In the genomic region with DNA sequence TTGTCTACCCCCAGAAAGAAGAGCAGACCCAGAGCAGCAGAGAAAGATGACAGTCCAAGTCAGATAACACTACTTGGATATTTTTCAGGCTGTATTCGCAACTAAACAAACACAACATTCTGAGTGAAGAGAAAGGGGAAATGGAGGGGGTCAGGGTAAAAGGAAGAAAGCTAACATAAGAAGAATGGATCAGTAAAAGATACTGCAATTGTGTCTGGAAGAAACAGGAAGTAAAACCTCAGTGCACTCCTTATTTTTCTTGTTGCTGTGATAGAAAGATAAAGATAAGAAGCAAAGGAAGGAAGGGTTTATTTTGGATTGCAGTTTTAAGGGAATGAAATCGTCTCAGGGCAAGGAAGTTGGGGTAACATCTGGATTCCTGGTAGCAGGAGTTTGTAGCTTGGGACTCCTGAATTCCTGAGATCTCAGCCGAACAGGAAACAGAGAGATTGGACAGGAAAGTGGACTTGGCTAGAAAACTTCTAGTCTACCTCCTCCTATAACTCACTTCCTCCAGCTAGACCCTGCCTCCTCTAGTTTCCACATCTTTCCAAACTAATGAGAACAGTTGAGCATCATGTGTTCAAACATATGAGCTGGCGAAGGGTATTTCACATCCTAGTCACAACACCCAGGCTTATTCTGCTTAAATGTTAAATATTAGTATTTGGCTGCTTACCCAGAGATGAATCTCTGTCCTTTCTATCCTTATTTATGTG, we compare ENCODE assay signal across 18 mouse cellular contexts. TPM values are rescaled to one million over a fixed set of nuclear protein-coding genes. Genes with fewer than 3 reads are reported as not detected.
A peak's percentile ranks its signal among the peaks of the same experiment; 100 is the strongest.
DNase-seq lines count a peak whose midpoint lies in the region; ATAC-seq and TF ChIP-seq lines count a peak whose summit lies in the region.
"Had no signal": no experiment of that assay in that cellular context is flagged by ENCODE, and none has a peak within 500 bp of the region (broad histone marks: within the 10 kb centered on the region; RNA-seq: fewer than 3 reads in every experiment).

No protein-coding gene starts in this region.

- no peak for TF ChIP-seq CTCF in bone marrow macrophage, adult 2 months (IDR thresholded peaks at IDR 0.05; ENCODE audit: low read depth, low read length)

- H3K4me2 ChIP-seq in kidney, embryonic 14.5 days (replicated peaks; ENCODE audit: low read depth, low read length), result no peak overlapping the region
- no peak overlapping the region for H3K4me2 ChIP-seq in limb, embryonic 15.5 days
- H3K4me2 ChIP-seq: neural tube, embryonic 15.5 days had no signal

- H3K27me3 ChIP-seq in kidney, embryonic 14.5 days (ENCODE audit: control insufficient read depth, insufficient read depth, low read length), result no peaks in the 10 kb centered on the region
- H3K27me3 ChIP-seq in limb, embryonic 15.5 days, result no peaks in the 10 kb centered on the region

- TF ChIP-seq POLR2A in bone marrow macrophage, adult 2 months (IDR thresholded peaks at IDR 0.05; ENCODE audit: borderline replicate concordance, low read depth, low read length), result no peak

- no peaks in the 10 kb centered on the region for H3K4me1 ChIP-seq in kidney, embryonic 14.5 days (ENCODE audit: control insufficient read depth, insufficient read depth, low read length)
- peaks cover 8% of the 10 kb centered on the region for H3K4me1 ChIP-seq in bone marrow macrophage, adult 2 months (ENCODE audit: control insufficient read depth, insufficient read depth, low read length)
- peaks cover under 1% of the 10 kb centered on the region; the same call in 1 of the 2 replicates for H3K4me1 ChIP-seq in limb, embryonic 15.5 days
- H3K4me1 ChIP-seq: heart, embryonic 10.5 days; neural tube, embryonic 15.5 days had no signal

- H3K36me3 ChIP-seq in kidney, embryonic 14.5 days (ENCODE audit: control insufficient read depth, insufficient read depth, low read length), result no peaks in the 10 kb centered on the region
- no peaks in the 10 kb centered on the region for H3K36me3 ChIP-seq in limb, embryonic 15.5 days
- H3K36me3 ChIP-seq: heart, embryonic 10.5 days; neural tube, embryonic 15.5 days had no signal

- no peak overlapping the region for H3K9ac ChIP-seq in kidney, embryonic 14.5 days (ENCODE audit: low read depth, low read length)
- no peak overlapping the region for H3K9ac ChIP-seq in limb, embryonic 15.5 days
- H3K9ac ChIP-seq: neural tube, embryonic 15.5 days had no signal

- no peak for DNase-seq in kidney, adult 9 months
- DNase-seq in 3T3-L1 (ENCODE audit: low read depth, low spot score), result peak; percentile 66
- no peak for DNase-seq in adrenal gland, postnatal 25 days
- DNase-seq: cerebellum, adult 11 months; cerebellum, postnatal 36 days; gastrocnemius, postnatal 25 days; kidney, adult 8-10 months; liver; lung, adult 18-20 months; midbrain, embryonic 14.5 days; thymus, adult 2 months had no signal

- no peaks in the 10 kb centered on the region for H3K9me3 ChIP-seq in kidney, embryonic 14.5 days (ENCODE audit: control insufficient read depth, low read length)
- H3K9me3 ChIP-seq in limb, embryonic 15.5 days, result no peaks in the 10 kb centered on the region
- H3K9me3 ChIP-seq: heart, embryonic 10.5 days; neural tube, embryonic 15.5 days had no signal

- H3K4me3 ChIP-seq in kidney, embryonic 14.5 days (ENCODE audit: low read length), result no peak overlapping the region
- no peak overlapping the region for H3K4me3 ChIP-seq in bone marrow macrophage, adult 2 months (ENCODE audit: insufficient read depth, low read length)
- H3K4me3 ChIP-seq in limb, embryonic 15.5 days, result no peak overlapping the region
- H3K4me3 ChIP-seq: heart, embryonic 10.5 days; myocyte; neural tube, embryonic 15.5 days had no signal

- WGBS in kidney, embryonic 14.5 days, result 62% methylated on average over 4 of the region's 4 CpGs
- WGBS in limb, embryonic 15.5 days, result 46% methylated on average over 4 of the region's 4 CpGs

- peak overlapping the region; percentile 30; the same call in 1 of the 2 replicates for H3K27ac ChIP-seq in kidney, embryonic 14.5 days (ENCODE audit: low read depth, low read length)
- H3K27ac ChIP-seq in bone marrow macrophage, adult 2 months (ENCODE audit: insufficient read depth, low read depth, low read length), result 0 out of 2 replicates have a peak overlapping the region, but pooled peaks have one; percentile 23
- H3K27ac ChIP-seq in limb, embryonic 15.5 days, result peak overlapping the region; percentile 73
- H3K27ac ChIP-seq: heart, embryonic 10.5 days; neural tube, embryonic 15.5 days had no signal

- no peak for ATAC-seq in kidney, embryonic 14.5 days (ENCODE audit: low FRiP score, low TSS enrichment)
- no peak for ATAC-seq in limb, embryonic 15.5 days (ENCODE audit: insufficient number of reproducible peaks, low FRiP score, low TSS enrichment, low read depth)
- no peak for ATAC-seq in erythroblast, adult 5-6 weeks (replicated peaks; ENCODE audit: low FRiP score, poor library complexity, severe bottlenecking)

RNA-seq across cellular contexts. Expression of a gene that starts 16.3 kb away (rescaled TPM):
- polyA plus RNA-seq in kidney, embryonic 14.5 days (2014; fragmentation: Nextera tagmentation; extraction: Ambion mirVana), result 18.5 and 34.5 TPM in 2 replicates
- polyA plus RNA-seq in bone marrow macrophage, adult 2 months (2012; ENCODE audit: insufficient read depth, insufficient read length, missing spikeins), result 60.4 and 64.3 TPM in 2 replicates
- 50.6 and 53.5 TPM in 2 replicates for polyA plus RNA-seq in limb, embryonic 15.5 days (2015; fragmentation: Nextera tagmentation; extraction: Ambion mirVana)
- total RNA-seq in erythroblast, adult 5-6 weeks (2015; ENCODE audit: low replicate concordance), result 12.3 and 18.6 TPM in 2 replicates
- 11.0 and 12.2 TPM in 2 replicates for total RNA-seq in erythroblast, adult 5-6 weeks (2017; ENCODE audit: low replicate concordance)
- 40.1 and 44.1 TPM in 2 replicates for total RNA-seq in adrenal gland, postnatal 25 days (2021)

Comparison
In these comparisons a context has a peak if more than half of its experiments do, and no peak if none do; other contexts are left out.
1. H3K27ac ChIP-seq: peak in every context shown above with its lines; median percentile 73 in limb, embryonic 15.5 days; 30 in kidney, embryonic 14.5 days; 23 in bone marrow macrophage, adult 2 months.